Mouse (Mus musculus) myocyte (in vitro differentiated cells): ENCODE measurements around the gene Gltp. TPM values are rescaled to one million over a fixed set of nuclear protein-coding genes. Genes with fewer than 3 reads are reported as not detected.

Source experiments
- H3K27me3 ChIP-seq: one replicate; pipeline ENCODE4 v1.6.1; 2011; ENCODE audit not compliant: control insufficient read depth, insufficient read depth, insufficient read length
- H3K36me3 ChIP-seq: one replicate; pipeline ENCODE4 v1.6.1; 2011; ENCODE audit not compliant: control insufficient read depth, insufficient read depth
- H3K4me2 ChIP-seq: one replicate; pipeline ENCODE4 v1.6.1; 2011; ENCODE audit warnings: low read depth, control low read depth
- H3K4me3 ChIP-seq: one replicate; pipeline ENCODE4 v1.5.1; 2011; ENCODE audit warnings: mild to moderate bottlenecking, control low read depth, moderate library complexity
- H3K79me2 ChIP-seq: one replicate; pipeline ENCODE4 v1.6.1; 2011; ENCODE audit not compliant: control insufficient read depth, insufficient read depth
- H3ac ChIP-seq: one replicate; pipeline ENCODE4 v1.6.1; 2011; ENCODE audit not compliant: control insufficient read depth, insufficient read length
- CEBPB ChIP-seq: IDR thresholded peaks from 2 replicates; pipeline ENCODE4 v1.6.1; 2011; ENCODE audit warnings: mild to moderate bottlenecking, moderate library complexity; ENCODE audit not compliant: poor library complexity, insufficient read depth, severe bottlenecking
- E2F4 ChIP-seq: IDR thresholded peaks from one replicate; pipeline ENCODE4 v1.6.1; 2011; ENCODE audit warnings: mild to moderate bottlenecking, control low read depth, moderate library complexity; ENCODE audit not compliant: insufficient read depth
- MAX ChIP-seq: IDR thresholded peaks from one replicate; pipeline ENCODE4 v1.6.1; 2011; ENCODE audit warnings: low read depth, mild to moderate bottlenecking, control low read depth
- MYOD1 ChIP-seq, 3 experiments: IDR thresholded peaks; one replicate each; pipeline ENCODE4 v1.6.1; 2011; ENCODE audit warnings: control low read depth in 2 of 3, low read depth in 2 of 3, mild to moderate bottlenecking in 2 of 3, moderate library complexity in 1 of 3; ENCODE audit not compliant: insufficient read length in 2 of 3, control insufficient read depth in 1 of 3
- MYOG ChIP-seq, 3 experiments: IDR thresholded peaks; one replicate each; pipeline ENCODE4 v1.6.1; 2011; ENCODE audit warnings: control low read depth in 2 of 3, low read depth in 2 of 3, mild to moderate bottlenecking in 2 of 3; ENCODE audit not compliant: insufficient read length in 2 of 3, control insufficient read depth in 1 of 3, insufficient read depth in 1 of 3
- POLR2A ChIP-seq: IDR thresholded peaks from one replicate; pipeline ENCODE4 v1.6.1; 2011; ENCODE audit warnings: low read depth, mild to moderate bottlenecking, control low read depth, moderate library complexity; ENCODE audit not compliant: insufficient read length
- POLR2AphosphoS2 ChIP-seq: IDR thresholded peaks from one replicate; pipeline ENCODE4 v1.6.1; 2011; ENCODE audit warnings: low read depth, control low read depth; ENCODE audit not compliant: insufficient read length
- REST ChIP-seq: IDR thresholded peaks from one replicate; pipeline ENCODE4 v1.6.1; 2011; ENCODE audit warnings: mild to moderate bottlenecking, control low read depth, moderate library complexity; ENCODE audit not compliant: insufficient read depth, insufficient read length
- SRF ChIP-seq: IDR thresholded peaks from one replicate; pipeline ENCODE4 v1.6.1; 2011; ENCODE audit warnings: low read depth; ENCODE audit not compliant: control insufficient read depth, insufficient read length
- TCF12 ChIP-seq: IDR thresholded peaks from one replicate; pipeline ENCODE4 v1.6.1; 2011; ENCODE audit warnings: mild to moderate bottlenecking, control low read depth; ENCODE audit not compliant: poor library complexity, insufficient read depth, severe bottlenecking
- TCF3 ChIP-seq: IDR thresholded peaks from one replicate; pipeline ENCODE4 v1.6.1; 2011; ENCODE audit warnings: low read depth, control low read depth; ENCODE audit not compliant: insufficient read length
- USF1 ChIP-seq: IDR thresholded peaks from one replicate; pipeline ENCODE4 v1.6.1; 2011; ENCODE audit warnings: low read depth, mild to moderate bottlenecking, control low read depth, moderate library complexity
- polyA plus RNA-seq: library from polyadenylated mRNA; unstranded; fragments of >200 nt; fragmentation: generic; extraction: Trizol; gene quantifications from one replicate; pipeline ENCODE4 v1.2.1, GENCODE M21; 2012; ENCODE audit warnings: missing spikeins

The Gltp gene
- polyA plus RNA-seq, 1 experiment: 45.2 TPM

DNA sequence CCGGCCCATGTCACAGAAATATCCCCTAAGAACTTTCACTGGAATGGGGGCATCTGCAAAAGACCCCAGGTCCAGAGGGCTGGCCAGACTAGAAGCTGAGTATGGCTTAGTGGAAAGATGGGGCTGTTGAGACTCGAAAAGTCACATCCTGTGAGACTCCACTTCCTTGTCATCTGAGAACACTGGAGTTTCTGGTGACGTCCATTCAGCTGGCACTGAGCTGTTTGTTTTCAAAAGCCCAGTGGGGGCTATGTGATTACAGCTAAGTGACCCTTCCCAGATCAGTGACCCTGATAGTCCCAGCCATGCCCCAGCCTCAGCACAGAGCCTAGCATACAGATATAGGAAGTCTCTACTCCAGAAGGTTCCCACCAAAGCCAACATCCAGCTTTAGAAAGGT is 39.3 kb downstream of the Gltp start:
- TF ChIP-seq TCF12: no peak
- no peak for TF ChIP-seq MYOD1 (IDR thresholded peaks at IDR 0.05; ENCODE audit: control insufficient read depth in 1 of 3, insufficient read length in 2 of 3, low read depth in 2 of 3)
- TF ChIP-seq TCF3: no peak
- TF ChIP-seq E2F4: no peak
- TF ChIP-seq REST: no peak
- no peak for TF ChIP-seq POLR2A
- TF ChIP-seq SRF: no peak
- no peak for TF ChIP-seq USF1
- TF ChIP-seq MAX: no peak
- no peak for TF ChIP-seq MYOG (IDR thresholded peaks at IDR 0.05; ENCODE audit: control insufficient read depth in 1 of 3, insufficient read depth in 1 of 3, insufficient read length in 2 of 3, low read depth in 2 of 3)
- no peak for TF ChIP-seq POLR2AphosphoS2
- TF ChIP-seq CEBPB: no peak
- Histone ChIP-seq H3K4me2 (peak overlapping the region; percentile 42), H3ac (no peak overlapping the region), H3K36me3 (no peaks in the 10 kb centered on the region), H3K79me2 (no peaks in the 10 kb centered on the region), H3K4me3 (no peak overlapping the region), H3K27me3 (peaks cover 3% of the 10 kb centered on the region)

DNA sequence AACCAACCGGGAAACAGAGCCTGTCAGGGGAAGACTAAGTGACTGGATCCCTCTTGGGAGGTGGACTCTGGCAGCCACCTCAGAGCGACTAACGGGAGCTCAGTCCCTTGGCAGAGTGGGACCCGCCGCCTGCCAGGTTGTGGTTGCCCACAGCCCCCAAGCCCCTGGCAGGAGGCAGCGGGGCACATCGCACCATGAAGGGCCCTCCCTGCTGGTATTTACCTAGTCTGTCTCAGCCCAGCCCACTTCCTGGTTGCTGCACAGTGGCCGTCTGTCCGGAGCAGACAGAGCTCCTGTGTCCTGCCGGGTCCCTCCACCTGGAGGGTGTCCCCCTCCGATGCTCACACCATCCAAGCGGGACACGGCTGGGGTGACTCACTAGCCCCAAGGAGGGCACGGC is 39.8 kb downstream of the Gltp start:
- TF ChIP-seq MAX (no peak), USF1 (no peak), REST (no peak), POLR2AphosphoS2 (no peak), E2F4 (no peak), CEBPB (no peak), TCF12 (no peak), POLR2A (no peak), SRF (no peak), TCF3 (no peak)
- Histone ChIP-seq H3K36me3 (no peaks in the 10 kb centered on the region), H3K79me2 (no peaks in the 10 kb centered on the region), H3K4me3 (no peak overlapping the region), H3ac (no peak overlapping the region), H3K4me2 (peak overlapping the region; percentile 42), H3K27me3 (no peaks in the 10 kb centered on the region)

DNA sequence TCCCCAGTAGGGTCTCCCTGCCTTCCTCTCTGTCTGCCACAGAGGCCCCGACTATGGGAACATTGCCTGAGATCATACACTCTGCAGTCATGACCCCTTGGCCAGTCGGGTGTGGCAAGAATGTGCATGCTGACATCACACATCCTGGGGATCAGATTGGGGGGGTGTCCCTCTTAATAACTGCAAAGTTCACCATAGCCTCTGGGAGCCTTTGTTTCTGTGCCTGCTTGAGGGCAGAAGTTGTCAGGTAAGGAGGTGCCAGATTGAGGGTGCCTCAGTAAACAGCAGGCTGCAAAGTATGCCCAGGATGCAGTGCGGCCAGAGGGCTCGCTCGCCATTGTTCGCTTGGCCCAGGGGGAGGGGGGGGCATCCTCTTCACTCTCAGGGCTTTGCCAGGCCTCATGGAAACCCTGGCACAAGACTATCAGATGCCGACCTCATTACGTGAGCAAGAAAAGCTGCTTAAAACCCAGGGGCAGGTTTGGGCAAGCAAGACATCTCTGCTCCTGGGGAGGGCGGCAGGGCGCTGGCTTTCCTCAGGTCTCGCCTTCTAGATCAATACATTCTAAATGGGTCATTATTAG is 42.0 kb downstream of the Gltp start:
- Histone ChIP-seq H3ac (no peak overlapping the region), H3K4me2 (no peak overlapping the region), H3K27me3 (no peaks in the 10 kb centered on the region), H3K79me2 (no peaks in the 10 kb centered on the region), H3K36me3 (no peaks in the 10 kb centered on the region), H3K4me3 (no peak overlapping the region)
- TF ChIP-seq SRF (no peak), CEBPB (no peak), MYOG (IDR thresholded peaks at IDR 0.05; ENCODE audit: control insufficient read depth in 1 of 3, insufficient read depth in 1 of 3, insufficient read length in 2 of 3, low read depth in 2 of 3) (no peak), TCF12 (no peak), POLR2A (no peak), MAX (no peak), E2F4 (no peak), USF1 (no peak), MYOD1 (IDR thresholded peaks at IDR 0.05; ENCODE audit: control insufficient read depth in 1 of 3, insufficient read length in 2 of 3, low read depth in 2 of 3) (no peak), REST (no peak), TCF3 (no peak), POLR2AphosphoS2 (no peak)

DNA sequence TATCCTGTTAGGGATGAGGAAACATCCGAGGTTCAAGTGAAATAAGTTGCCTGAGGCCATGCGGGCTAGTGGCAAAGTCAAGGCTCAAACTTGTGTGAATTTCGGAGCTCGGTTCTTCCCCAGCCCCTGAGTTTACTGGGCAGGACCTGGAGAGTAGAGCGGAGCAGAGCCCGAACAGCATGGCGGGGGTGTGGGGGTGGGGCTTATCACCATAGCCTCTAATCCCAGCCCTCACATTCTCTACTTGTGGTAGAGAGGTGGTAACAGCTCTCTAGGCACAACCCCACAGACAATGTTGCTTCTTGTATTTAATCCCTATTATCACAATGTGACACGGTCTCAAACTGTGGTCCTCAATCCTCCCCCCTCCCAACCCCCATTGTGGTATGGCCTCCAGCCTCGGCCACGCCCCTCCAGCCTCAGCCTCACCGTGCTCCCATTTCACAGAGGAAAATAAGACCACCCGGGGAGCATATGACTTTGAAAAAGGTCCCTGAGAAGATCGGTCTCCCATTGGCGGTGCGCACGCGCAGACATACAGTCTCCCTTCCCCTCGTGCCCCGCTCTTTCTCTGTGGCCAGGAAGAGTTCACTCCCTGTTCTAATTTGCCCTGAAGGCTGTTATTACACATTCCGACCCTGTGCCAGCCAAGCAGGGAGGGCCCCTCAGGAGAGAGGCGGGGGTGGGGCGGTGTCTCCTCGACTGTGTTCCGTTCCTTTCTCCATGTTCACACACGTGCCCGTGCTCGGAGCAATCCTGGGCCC is 43.4 kb downstream of the Gltp start:
- H3K4me3 ChIP-seq: no peak overlapping the region
- TF ChIP-seq SRF: no peak
- TF ChIP-seq MYOD1 (IDR thresholded peaks at IDR 0.05; ENCODE audit: control insufficient read depth in 1 of 3, insufficient read length in 2 of 3, low read depth in 2 of 3): no peak
- TF ChIP-seq MAX: no peak
- no peak for TF ChIP-seq POLR2A
- no peak for TF ChIP-seq TCF3
- TF ChIP-seq USF1: no peak
- no peak for TF ChIP-seq MYOG (IDR thresholded peaks at IDR 0.05; ENCODE audit: control insufficient read depth in 1 of 3, insufficient read depth in 1 of 3, insufficient read length in 2 of 3, low read depth in 2 of 3)
- TF ChIP-seq TCF12: no peak
- no peak for TF ChIP-seq REST
- TF ChIP-seq E2F4: no peak
- no peak for TF ChIP-seq POLR2AphosphoS2
- no peak for TF ChIP-seq CEBPB
- H3K36me3 ChIP-seq: no peaks in the 10 kb centered on the region
- no peaks in the 10 kb centered on the region for H3K79me2 ChIP-seq
- H3K4me2 ChIP-seq: peak overlapping the region; percentile 34
- no peaks in the 10 kb centered on the region for H3K27me3 ChIP-seq
- H3ac ChIP-seq: no peak overlapping the region
